Mouse (Mus musculus) R1 (cell line): ENCODE results near the gene Olfr1420.
"Not testable (repeated sequence)": the region's sequence is repeated elsewhere in the genome, so short reads cannot be mapped to it uniquely, and the experiment has no call there.

Experiments
- DNase-seq: peaks from one replicate; pipeline ENCODE4 v3.0.0-alpha.2; 2018; ENCODE audit warnings: low read depth, low spot score

Gene Olfr1420

DNA sequence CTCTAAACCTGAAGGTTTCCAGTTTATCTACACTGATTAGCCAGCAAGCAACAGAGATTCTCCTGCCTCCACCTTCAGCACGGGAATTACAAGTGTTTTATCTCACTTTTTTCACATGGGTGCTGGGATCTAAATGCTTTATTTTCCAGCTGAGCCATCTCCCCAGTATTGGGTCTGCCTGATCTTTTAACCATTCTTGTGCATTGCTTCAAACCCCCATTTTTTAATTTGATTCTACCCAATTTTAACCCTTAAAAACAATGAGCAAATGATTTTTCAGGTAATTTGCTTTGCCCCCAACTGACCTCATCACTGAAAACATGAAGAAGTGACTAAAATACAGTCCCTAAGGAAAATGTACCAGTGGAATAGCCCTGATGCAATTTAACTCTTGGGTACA, at the start of gene Olfr1420:
Olfr1420 (plus strand) TSS at position 301 of the 400 bp plus-strand sequence.
- no peak for DNase-seq

GRCm38 (mm10) chr19:11839119-11839518, 47.2 kb upstream of the Olfr1420 start, which contains the start of gene Olfr1417:
TSS of gene Olfr1417 (minus strand) at chr19:11839219.
- no peak for DNase-seq

- DNase-seq = no peak
Measured at GRCm38 (mm10) chr19:11846333-11846732, 40.0 kb upstream of the Olfr1420 start.

- DNase-seq = peak; percentile 5
Measured at GRCm38 (mm10) chr19:11852652-11853051, 33.7 kb upstream of the Olfr1420 start.

DNA sequence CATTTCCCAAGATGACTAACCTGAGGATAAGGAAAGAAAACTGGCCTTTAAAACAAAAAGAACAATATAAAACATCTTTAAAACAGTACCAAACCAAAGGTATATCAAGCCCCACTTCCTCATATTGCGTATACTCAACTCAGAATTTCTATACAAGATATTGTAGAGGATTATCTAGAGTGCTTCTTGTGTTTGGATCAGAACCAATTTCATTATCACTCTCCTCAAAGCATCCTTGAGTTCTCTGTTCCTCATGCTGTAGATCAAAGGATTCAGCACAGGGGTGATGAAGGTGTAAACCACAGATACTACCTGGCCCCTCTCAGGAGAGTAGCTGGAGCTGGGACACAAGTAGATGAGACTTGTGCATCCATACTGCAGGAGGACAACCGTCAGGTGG, 31.5 kb upstream of the Olfr1420 start:
- no peak for DNase-seq

- DNase-seq = peak; percentile 13
Measured at GRCm38 (mm10) chr19:11856506-11856905, 29.9 kb upstream of the Olfr1420 start.

- no peak for DNase-seq
Measured at GRCm38 (mm10) chr19:11860966-11861365, 25.4 kb upstream of the Olfr1420 start, which contains the start of gene Olfr1418. TSS of gene Olfr1418 (minus strand) at chr19:11861066.

DNA sequence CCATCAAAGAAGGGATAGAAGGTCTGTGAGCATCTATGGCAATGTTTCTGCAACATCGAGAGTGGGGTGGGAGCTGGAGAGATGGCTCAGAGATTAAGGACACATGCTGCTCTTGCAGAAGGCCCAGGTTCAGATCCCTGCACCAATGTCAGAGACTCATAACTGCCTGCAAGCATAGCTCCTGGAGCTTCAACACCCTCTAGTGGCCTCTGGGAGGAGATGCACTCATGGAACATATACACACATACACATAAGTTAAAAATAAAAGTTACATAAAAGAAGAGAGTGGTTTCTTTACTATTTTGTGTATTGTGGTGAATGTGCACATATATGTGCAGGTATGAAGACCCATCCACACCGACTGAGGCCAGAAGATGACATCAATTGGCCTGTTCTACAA, 18.5 kb upstream of the Olfr1420 start:
- peak; percentile 71 for DNase-seq

GRCm38 (mm10) chr19:11875006-11875405, 11.4 kb upstream of the Olfr1420 start, which contains the start of gene Olfr1419:
TSS of gene Olfr1419 (minus strand) at chr19:11875106.
- DNase-seq = no peak

DNA sequence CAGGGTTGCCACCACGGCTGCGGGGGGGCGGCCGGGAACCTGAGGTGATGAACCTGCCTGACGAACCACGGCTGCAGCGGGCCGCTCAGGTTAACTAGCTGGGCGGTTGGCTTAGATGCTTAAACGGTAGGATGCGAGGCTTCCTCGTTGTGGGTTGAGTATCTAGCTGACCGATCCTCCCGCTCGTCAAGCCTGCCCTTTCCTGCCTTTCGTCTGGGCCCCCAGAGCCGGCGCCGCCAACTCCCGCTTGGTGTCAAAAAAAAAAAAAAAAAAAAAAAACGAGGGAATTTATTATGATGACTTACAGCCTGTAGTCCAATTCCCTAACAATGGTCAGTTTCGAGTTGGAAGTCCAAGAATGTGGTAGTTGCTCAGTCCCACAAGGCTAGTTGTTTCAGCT, 8.0 kb upstream of the Olfr1420 start:
- not testable (repeated sequence) for DNase-seq

- DNase-seq = no peak
Measured at GRCm38 (mm10) chr19:11911021-11911420, 24.7 kb downstream of the Olfr1420 start.

DNA sequence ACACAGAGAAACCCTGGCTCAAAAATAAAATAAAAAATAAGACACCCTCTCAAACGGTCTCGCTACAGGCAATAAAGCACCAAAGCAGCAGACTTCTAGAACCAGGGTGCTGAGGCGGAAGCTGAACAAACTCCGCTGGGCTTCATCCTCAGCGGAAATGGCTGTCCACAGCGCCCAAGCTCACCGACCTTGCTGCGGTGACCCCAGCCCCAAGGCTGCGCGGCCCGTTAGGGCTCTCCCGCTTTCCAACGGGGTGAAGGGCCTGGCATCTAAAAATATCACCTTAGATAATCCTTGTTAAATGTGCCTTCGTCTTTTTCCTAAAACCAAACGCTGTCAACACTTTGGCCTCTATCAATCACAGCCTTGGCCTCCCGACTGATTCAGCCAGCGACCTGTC, 25.2 kb downstream of the Olfr1420 start:
- no peak for DNase-seq

DNA sequence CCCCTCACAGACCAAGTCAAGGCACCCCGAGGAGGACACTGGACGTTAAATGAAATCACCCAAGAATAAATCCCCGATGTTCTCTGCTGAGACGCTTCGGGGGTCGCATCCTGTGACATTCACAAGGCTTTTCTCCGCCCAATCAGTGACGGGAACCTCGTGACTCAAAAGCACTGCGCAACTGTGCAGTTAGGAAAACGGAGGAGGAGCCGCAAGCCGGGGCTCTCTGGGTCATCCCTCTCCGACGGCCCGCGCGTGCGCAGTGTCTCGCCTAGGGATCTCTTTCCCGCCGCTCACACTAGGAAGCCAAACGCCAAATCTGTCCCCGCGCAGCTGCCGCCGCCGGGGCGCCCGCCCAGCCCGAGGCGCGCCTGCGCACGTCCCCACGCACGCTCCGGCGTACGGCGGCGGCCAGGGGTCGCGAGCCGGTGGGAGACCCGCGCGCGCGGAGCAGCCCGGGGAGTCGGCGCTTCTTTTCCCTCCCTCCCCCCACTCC, 25.7 kb downstream of the Olfr1420 start, which contains the start of gene Patl1:
Patl1 (plus strand) TSS at position 363 of the 496 bp plus-strand sequence.
- DNase-seq = peak; percentile 98

DNA sequence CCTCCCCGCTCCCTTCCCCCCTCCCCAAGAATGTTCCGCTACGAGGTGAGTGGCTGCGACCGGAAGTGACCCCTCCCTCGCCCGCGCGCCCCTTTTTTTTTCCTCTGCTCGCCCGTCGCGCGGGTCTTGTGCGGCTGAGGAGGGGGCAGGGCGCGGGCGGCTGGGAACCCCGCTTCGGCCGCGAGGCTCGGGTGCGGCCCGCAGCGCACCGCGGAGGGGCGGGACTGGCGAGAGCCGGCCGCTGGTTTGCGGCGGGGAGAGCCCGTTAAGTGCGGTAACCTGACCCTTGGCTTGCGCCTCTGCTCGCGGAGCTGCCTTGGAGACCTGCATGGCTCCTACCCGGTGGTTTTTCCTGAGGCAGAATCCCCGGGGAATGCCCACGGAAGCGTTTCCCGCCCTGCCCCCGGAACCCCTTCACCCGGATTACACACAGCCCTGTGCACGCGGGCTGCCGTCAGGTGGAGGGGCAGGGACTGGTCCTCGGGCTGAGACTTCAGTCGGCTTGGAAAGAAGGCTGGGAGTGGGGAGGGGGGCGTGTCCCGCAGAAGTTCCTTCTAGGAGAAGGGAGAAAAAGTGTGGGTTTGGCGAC, 26.3 kb downstream of the Olfr1420 start:
- peak; percentile 87 for DNase-seq

GRCm38 (mm10) chr19:11915804-11916203, 29.4 kb downstream of the Olfr1420 start:
- no peak for DNase-seq

DNA sequence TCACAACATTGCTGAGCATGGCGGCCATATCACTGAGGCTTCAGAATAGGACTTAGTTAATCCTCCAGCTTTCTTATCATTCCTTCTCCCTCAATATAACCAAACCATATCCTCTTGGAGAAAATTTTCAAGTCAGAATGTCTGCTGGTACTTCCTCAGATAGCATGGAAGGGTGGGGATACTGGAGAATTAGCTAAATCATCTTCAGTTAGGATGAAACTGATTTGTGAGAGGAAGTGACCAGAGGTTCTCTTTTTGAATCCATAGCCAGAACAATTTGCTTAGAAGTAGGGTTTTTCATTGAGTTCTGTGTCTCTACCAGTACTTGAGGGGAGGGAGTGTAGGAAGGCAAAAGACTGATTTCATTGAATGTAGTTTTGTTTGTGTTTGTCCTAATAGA, 35.7 kb downstream of the Olfr1420 start:
- DNase-seq = no peak

DNA sequence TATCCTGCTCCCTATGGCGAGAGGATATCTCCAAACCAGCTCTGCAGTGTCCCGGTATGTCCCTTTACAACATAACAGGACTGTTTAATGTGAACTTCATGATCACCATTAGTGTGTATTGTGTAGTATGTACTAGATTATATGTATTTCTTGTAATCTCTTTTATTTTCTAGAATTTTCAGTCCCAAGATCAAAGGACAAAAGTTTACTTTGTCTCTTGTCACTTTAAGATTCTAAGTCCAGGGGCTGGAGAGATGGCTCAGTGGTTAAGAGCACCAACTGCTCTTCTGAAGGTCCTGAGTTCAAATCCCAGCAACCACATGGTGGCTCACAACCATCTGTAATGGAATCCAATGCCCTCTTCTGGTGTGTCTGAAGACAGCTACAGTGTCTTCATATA, 36.1 kb downstream of the Olfr1420 start:
- not testable (repeated sequence) for DNase-seq

DNA sequence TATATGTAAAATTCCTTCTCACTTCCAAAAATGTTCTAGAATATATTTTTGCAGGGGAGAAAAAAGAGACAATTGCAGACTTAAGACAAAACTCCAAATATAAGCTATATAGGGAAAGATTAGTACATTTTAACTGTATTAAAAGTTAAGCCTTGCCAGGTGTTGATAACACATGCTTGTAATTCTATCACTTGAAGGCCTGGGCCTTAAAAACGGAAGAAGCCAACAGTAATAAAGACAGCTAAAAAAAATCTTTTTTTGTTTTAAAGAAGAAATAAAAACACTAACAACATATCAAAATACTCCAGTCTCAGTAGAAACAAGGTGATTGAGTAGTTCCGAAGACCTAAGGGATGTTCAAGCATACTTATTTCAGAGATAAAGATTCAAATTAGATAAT, 40.0 kb downstream of the Olfr1420 start:
- no peak for DNase-seq

DNA sequence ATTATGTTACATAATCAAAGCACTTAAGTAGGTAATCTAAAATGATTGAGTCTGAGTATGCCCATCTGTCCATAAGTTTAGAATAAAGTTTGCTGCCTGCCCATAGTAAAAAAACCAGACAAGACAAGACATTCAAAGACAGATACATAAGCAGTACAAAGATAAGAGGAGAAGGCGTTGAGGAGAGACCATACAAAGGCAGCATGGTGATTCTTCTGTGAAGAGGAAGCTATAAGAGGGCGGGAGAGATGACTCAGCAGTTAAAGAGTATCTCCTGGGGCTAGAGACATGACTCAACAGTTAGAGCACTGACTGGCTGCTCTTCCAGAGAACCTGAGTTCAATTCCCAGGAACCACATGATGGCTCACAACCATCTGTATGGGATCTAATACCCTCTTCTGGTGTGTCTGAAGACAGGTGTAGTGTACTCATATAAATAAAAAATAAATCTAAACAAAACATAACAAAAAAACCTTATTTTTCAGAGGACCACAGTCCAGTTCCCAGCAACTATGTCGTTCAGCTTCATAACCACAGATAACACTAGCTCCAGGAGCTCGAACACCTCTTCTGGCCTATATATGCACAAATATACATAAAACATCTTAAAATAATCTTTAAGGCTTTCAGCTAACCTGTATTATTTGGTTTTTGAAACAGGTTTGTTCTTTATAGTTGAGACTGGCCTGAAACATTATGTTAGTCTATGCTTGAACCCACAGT, 41.8 kb downstream of the Olfr1420 start:
- DNase-seq = peak; percentile 72

GRCm38 (mm10) chr19:11946460-11946859, 60.1 kb downstream of the Olfr1420 start:
- DNase-seq = peak; percentile 58
